Mouse (Mus musculus): ENCODE data around the gene Cyp17a1. TPM values are rescaled to one million over a fixed set of nuclear protein-coding genes. Genes with fewer than 3 reads are reported as not detected.
A peak's percentile ranks its signal among the peaks of the same experiment; 100 is the strongest.

Gene Cyp17a1
- polyA plus RNA-seq, 1 experiment from 2014 or later = 0.79 TPM

DNA sequence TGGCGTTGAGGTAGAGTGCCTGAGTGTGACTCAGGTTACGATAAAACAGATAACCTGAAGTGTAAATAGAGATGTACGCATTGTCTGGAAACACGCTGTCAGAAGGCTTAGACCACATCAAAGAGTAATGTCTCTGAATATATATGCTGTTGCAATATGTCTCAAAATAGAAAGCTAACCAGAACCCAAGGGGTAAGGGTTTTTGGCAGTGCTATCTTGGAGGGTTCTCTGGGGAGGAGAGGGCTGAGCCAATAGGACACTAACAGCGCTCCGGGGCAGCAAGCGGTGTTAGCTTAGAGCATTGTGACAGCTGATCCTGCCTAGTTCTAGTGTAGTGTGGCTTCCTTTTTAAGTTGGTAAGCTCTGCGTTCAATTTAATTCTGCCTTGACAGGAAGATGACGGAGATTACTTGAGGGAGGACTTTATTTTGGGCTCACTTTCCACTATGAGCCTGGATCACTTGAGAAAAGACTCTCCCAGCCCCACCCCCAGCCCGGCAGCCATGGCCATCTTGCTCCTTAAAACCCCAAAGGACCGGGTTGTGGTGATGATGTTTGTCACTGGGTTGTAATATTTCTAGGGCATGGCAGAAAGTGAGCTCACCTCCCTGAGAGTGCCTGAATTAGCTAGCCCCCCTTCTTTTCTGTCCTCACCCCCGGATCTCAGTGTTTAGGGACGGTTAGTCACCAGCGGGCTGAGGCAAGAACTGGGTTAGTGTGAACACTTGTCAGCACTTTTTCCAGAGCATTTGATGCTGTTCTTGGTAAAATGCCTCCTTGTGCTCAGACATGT lies 52.8 kb downstream of the Cyp17a1 start:
- Histone ChIP-seq H3K27me3 (no peaks in the 10 kb centered on the region), H3K4me2 (no peak overlapping the region), H3K9me3 (replicated peaks) (no peaks in the 10 kb centered on the region), H3K27ac (peak overlapping the region; percentile 29; the same call in 1 of the 2 replicates), H3K4me3 (replicated peaks) (no peak overlapping the region), H3K4me1 (peaks cover 93% of the 10 kb centered on the region), H3K36me3 (0 out of 2 replicates have a peak, but pooled peaks cover 8% of the 10 kb centered on the region), H3K9ac (no peak overlapping the region)
- WGBS = 65% methylated on average over 14 of the region's 14 CpGs
- no peak for ATAC-seq (replicated peaks; ENCODE audit: low FRiP score)

DNA sequence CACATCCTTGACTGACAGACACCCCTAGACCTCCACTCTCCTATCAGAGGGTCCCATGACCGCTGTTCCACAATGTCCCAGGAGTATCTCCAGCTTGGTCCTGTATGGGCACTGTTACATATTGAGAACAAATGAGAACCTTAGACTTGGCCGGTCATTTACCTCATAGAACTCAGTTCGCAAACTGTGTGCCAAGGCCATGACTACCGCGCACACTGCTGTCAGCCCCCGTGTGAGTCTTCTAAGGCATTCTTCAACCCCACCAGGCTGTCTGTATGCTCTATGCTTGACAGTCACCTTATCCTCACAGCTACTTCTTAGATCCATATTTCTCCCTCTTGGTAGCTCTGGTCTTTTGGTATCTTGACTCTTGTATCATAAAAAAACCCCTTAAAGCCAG lies 53.5 kb downstream of the Cyp17a1 start:
- WGBS = 89% methylated on average over 6 of the region's 6 CpGs
- Histone ChIP-seq H3K27me3 (no peaks in the 10 kb centered on the region), H3K4me2 (no peak overlapping the region), H3K9me3 (replicated peaks) (no peaks in the 10 kb centered on the region), H3K9ac (no peak overlapping the region), H3K27ac (peak overlapping the region; percentile 29; the same call in 1 of the 2 replicates), H3K4me3 (replicated peaks) (no peak overlapping the region), H3K36me3 (peaks cover 11% of the 10 kb centered on the region; the same call in 1 of the 2 replicates), H3K4me1 (peaks cover 86% of the 10 kb centered on the region)
- ATAC-seq (replicated peaks; ENCODE audit: low FRiP score) = no peak

DNA sequence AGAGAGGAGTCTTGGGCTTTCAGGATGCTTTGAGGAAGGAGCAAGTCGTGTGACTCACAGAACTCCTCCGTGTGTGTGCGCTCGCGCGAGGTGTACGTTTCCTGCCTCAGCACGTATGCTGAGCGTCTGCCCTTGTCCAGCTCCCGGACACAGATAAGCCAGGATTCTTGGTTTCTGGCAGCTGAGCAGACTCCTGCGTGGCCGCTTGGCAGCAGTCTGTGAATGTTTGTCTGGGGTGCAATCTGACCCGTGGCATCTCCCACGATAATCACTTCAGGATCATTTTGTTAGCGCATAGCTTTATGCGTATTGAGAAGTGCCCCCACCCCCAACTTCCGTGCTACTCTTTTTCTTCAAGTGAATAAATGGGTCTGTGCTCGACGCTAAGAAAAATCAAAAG lies 54.0 kb downstream of the Cyp17a1 start:
- Histone ChIP-seq H3K36me3 (peaks cover 16% of the 10 kb centered on the region), H3K4me1 (peaks cover 80% of the 10 kb centered on the region), H3K27me3 (no peaks in the 10 kb centered on the region), H3K9ac (no peak overlapping the region), H3K4me2 (no peak overlapping the region), H3K4me3 (replicated peaks) (no peak overlapping the region), H3K27ac (peak overlapping the region; percentile 3; the same call in 1 of the 2 replicates), H3K9me3 (replicated peaks) (no peaks in the 10 kb centered on the region)
- ATAC-seq (replicated peaks; ENCODE audit: low FRiP score) = no peak
- WGBS = 50% methylated on average over 19 of the region's 19 CpGs

- H3K4me2 ChIP-seq = no peak overlapping the region
- peaks cover 22% of the 10 kb centered on the region for H3K36me3 ChIP-seq
- no peaks in the 10 kb centered on the region for H3K27me3 ChIP-seq
- H3K4me3 ChIP-seq (replicated peaks) = no peak overlapping the region
- 75% methylated on average over 9 of the region's 9 CpGs for WGBS
- no peaks in the 10 kb centered on the region for H3K9me3 ChIP-seq (replicated peaks)
- no peak for ATAC-seq (replicated peaks; ENCODE audit: low FRiP score)
- H3K4me1 ChIP-seq = peaks cover 74% of the 10 kb centered on the region
- no peak overlapping the region for H3K9ac ChIP-seq
- H3K27ac ChIP-seq = no peak overlapping the region
Observed at GRCm38 (mm10) chr19:46618322-46618721, 54.6 kb downstream of the Cyp17a1 start.

GRCm38 (mm10) chr19:46617361-46617760 lies 55.6 kb downstream of the Cyp17a1 start:
- Histone ChIP-seq H3K27me3 (no peaks in the 10 kb centered on the region), H3K36me3 (peaks cover 31% of the 10 kb centered on the region), H3K4me2 (no peak overlapping the region), H3K4me1 (peaks cover 65% of the 10 kb centered on the region), H3K4me3 (replicated peaks) (no peak overlapping the region), H3K27ac (no peak overlapping the region), H3K9ac (no peak overlapping the region), H3K9me3 (replicated peaks) (no peaks in the 10 kb centered on the region)
- 79% methylated on average over 8 of the region's 8 CpGs for WGBS
- no peak for ATAC-seq (replicated peaks; ENCODE audit: low FRiP score)

Other genes with a start within 250 kb of the Cyp17a1 start
- 24.6 and 28.7 TPM in 2 replicates for gene Trim8, start 171.5 kb downstream of the Cyp17a1 start, polyA plus RNA-seq (2015; fragmentation: Nextera tagmentation; extraction: Ambion mirVana)
- gene Arl3, start 100.0 kb downstream of the Cyp17a1 start, polyA plus RNA-seq (2015; fragmentation: Nextera tagmentation; extraction: Ambion mirVana) = 143 and 145 TPM in 2 replicates
- gene Sfxn2, start 99.8 kb downstream of the Cyp17a1 start, polyA plus RNA-seq (2015; fragmentation: Nextera tagmentation; extraction: Ambion mirVana) = 32.9 and 33.0 TPM in 2 replicates
- gene Wbp1l, start 74.1 kb downstream of the Cyp17a1 start, polyA plus RNA-seq (2015; fragmentation: Nextera tagmentation; extraction: Ambion mirVana) = 46.4 and 51.3 TPM in 2 replicates
- 17.5 and 17.9 TPM in 2 replicates for gene Borcs7, start 16.7 kb upstream of the Cyp17a1 start, polyA plus RNA-seq (2015; fragmentation: Nextera tagmentation; extraction: Ambion mirVana)
- 45.6 and 47.0 TPM in 2 replicates for gene As3mt, start 34.3 kb upstream of the Cyp17a1 start, polyA plus RNA-seq (2015; fragmentation: Nextera tagmentation; extraction: Ambion mirVana)
- gene Cnnm2, start 88.4 kb upstream of the Cyp17a1 start, polyA plus RNA-seq (2015; fragmentation: Nextera tagmentation; extraction: Ambion mirVana) = 6.1 and 7.9 TPM in 2 replicates

All from kidney, embryonic 15.5 days (tissue).